Mouse (Mus musculus): Measurements from ENCODE around the gene Ippk. TPM values are rescaled to one million over a fixed set of nuclear protein-coding genes. Genes with fewer than 3 reads are reported as not detected.
A peak's percentile ranks its signal among the peaks of the same experiment; 100 is the strongest.

Ippk gene
- polyA plus RNA-seq, 2 experiments = 9.8 to 14.5 TPM

DNA sequence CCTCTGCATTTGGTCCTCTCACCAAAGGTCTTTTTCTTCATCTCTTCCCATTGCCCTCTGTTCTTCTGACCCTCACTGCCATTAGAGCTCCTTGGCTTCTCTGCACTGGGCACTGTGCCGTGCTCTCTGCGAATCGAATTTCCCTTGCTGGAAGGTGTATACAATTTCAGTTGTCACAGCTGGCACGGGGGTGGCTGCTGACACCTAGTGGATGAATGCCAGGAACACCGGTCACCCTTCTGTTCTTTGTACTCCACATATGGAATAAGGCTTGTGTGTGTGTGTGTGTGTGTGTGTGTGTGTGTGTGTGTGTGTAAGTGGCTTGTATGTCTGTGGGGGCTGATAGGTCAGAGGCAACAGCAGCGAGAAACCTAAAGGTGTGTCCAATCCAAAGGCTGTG, 20.9 kb upstream of the Ippk start:
- peak; percentile 67 for DNase-seq (ENCODE audit: low spot score)

DNA sequence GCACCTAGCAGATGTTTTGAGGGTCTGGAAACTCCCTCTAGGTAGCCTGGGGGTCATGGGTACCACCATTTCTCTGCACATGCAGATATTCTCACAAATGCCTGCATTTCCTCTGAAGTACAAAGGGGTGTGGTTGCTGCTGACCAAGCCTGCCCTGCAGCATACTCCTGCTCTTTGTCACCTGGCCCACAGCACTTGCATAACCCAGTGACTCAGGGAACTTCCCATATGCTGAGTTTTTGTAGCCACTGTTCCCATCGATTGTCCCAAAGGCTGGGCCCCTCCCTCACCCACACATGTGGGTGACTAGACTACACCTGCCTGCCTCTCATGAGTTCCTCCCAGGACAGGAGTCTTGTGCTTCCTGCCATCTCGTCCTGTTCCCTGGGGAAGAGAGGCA, 18.4 kb upstream of the Ippk start:
- no peak overlapping the region for H3K4me2 ChIP-seq (replicated peaks; ENCODE audit: low read depth, low read length, severe bottlenecking)
- no peaks in the 10 kb centered on the region for H3K4me1 ChIP-seq (ENCODE audit: control insufficient read depth, insufficient read depth, low read length)
- ATAC-seq (ENCODE audit: low FRiP score, low read depth) = no peak
- H3K36me3 ChIP-seq (ENCODE audit: control insufficient read depth, insufficient read depth, low read length) = no peaks in the 10 kb centered on the region
- no peak overlapping the region for H3K4me3 ChIP-seq (replicated peaks; ENCODE audit: low read length)
- DNase-seq (ENCODE audit: low spot score) = no peak
- WGBS = 75% methylated on average over 2 of the region's 2 CpGs
- no peak overlapping the region for H3K9ac ChIP-seq (ENCODE audit: low read depth, low read length, severe bottlenecking)
- no peaks in the 10 kb centered on the region for H3K27me3 ChIP-seq (ENCODE audit: control insufficient read depth, insufficient read depth, low read length)
- TF ChIP-seq POLR2A (IDR thresholded peaks at IDR 0.05; ENCODE audit: borderline replicate concordance, extremely low read depth, insufficient read depth, insufficient read length) = no peak
- no peak overlapping the region for H3K27ac ChIP-seq (replicated peaks; ENCODE audit: low read depth, low read length)
- H3K9me3 ChIP-seq (ENCODE audit: control insufficient read depth, low read length) = no peaks in the 10 kb centered on the region

More for the DNA sequence above, 20.9 kb upstream of the Ippk start:
- no peaks in the 10 kb centered on the region for H3K27me3 ChIP-seq (ENCODE audit: control insufficient read depth, insufficient read depth, low read length)
- no peaks in the 10 kb centered on the region for H3K9me3 ChIP-seq (ENCODE audit: control insufficient read depth, low read length)
- TF ChIP-seq POLR2A (IDR thresholded peaks at IDR 0.05; ENCODE audit: borderline replicate concordance, extremely low read depth, insufficient read depth, insufficient read length) = no peak
- H3K27ac ChIP-seq (replicated peaks; ENCODE audit: low read depth, low read length) = no peak overlapping the region
- H3K36me3 ChIP-seq (ENCODE audit: control insufficient read depth, insufficient read depth, low read length) = no peaks in the 10 kb centered on the region
- H3K4me2 ChIP-seq (replicated peaks; ENCODE audit: low read depth, low read length, severe bottlenecking) = no peak overlapping the region
- no peak overlapping the region for H3K4me3 ChIP-seq (replicated peaks; ENCODE audit: low read length)
- peak; percentile 55; the same call in 1 of the 2 replicates for ATAC-seq (ENCODE audit: low FRiP score, low read depth)
- no peak overlapping the region for H3K9ac ChIP-seq (ENCODE audit: low read depth, low read length, severe bottlenecking)
- 37% methylated on average over 6 of the region's 6 CpGs for WGBS
- H3K4me1 ChIP-seq (ENCODE audit: control insufficient read depth, insufficient read depth, low read length) = no peaks in the 10 kb centered on the region

DNA sequence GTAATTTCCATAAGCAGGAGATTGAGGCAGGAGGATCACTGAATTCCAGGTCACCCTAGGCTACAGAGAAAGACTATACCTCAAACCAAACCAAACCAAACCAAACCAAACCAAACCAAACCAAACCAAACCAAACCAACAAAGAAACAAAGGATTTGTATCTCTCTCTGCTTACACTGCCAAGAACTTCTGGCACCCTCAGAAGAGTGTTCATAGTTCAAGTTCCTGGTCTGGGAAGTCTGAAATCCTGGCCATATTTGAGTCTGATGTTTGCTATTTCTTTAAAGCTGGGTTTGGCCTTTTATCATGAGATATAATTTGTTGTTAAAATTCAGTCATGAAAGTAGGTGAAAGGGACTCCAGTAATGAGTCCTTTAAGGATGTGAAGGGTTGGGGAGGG, 13.3 kb upstream of the Ippk start:
- Histone ChIP-seq H3K9ac (ENCODE audit: low read depth, low read length, severe bottlenecking) (no peak overlapping the region), H3K9me3 (ENCODE audit: control insufficient read depth, low read length) (no peaks in the 10 kb centered on the region), H3K4me2 (replicated peaks; ENCODE audit: low read depth, low read length, severe bottlenecking) (no peak overlapping the region), H3K27me3 (ENCODE audit: control insufficient read depth, insufficient read depth, low read length) (no peaks in the 10 kb centered on the region), H3K36me3 (ENCODE audit: control insufficient read depth, insufficient read depth, low read length) (no peaks in the 10 kb centered on the region), H3K4me1 (ENCODE audit: control insufficient read depth, insufficient read depth, low read length) (no peaks in the 10 kb centered on the region), H3K4me3 (replicated peaks; ENCODE audit: low read length) (no peak overlapping the region), H3K27ac (replicated peaks; ENCODE audit: low read depth, low read length) (no peak overlapping the region)
- ATAC-seq (ENCODE audit: low FRiP score, low read depth) (no peak), DNase-seq (ENCODE audit: low spot score) (no peak)
- no peak for TF ChIP-seq POLR2A (IDR thresholded peaks at IDR 0.05; ENCODE audit: borderline replicate concordance, extremely low read depth, insufficient read depth, insufficient read length)

DNA sequence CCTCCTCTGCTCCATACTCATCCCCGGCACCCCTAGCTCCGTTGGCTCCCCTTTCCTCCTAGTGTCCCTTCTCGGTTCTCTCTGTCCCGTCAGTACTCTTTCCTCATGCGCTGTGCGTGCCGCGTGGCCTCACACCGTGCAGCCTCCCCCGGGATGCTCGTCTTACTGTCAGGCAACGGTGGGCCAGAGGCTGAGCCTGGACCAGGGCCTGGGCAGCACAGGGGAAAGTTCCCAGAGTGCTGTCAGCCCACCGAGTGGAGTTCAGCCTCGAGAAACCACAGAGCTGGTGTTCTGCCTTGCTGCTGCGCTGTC, 513 bp downstream of the Ippk start:
- WGBS = 1% methylated on average over 15 of the region's 15 CpGs
- Histone ChIP-seq H3K27ac (replicated peaks; ENCODE audit: low read depth, low read length) (peak overlapping the region; percentile 39; the same call in 1 of the 2 replicates), H3K4me3 (replicated peaks; ENCODE audit: low read length) (peak overlapping the region; percentile 89), H3K4me1 (ENCODE audit: control insufficient read depth, insufficient read depth, low read length) (peaks cover 16% of the 10 kb centered on the region), H3K9ac (ENCODE audit: low read depth, low read length, severe bottlenecking) (peak overlapping the region; percentile 70), H3K27me3 (ENCODE audit: control insufficient read depth, insufficient read depth, low read length) (no peaks in the 10 kb centered on the region), H3K36me3 (ENCODE audit: control insufficient read depth, insufficient read depth, low read length) (no peaks in the 10 kb centered on the region), H3K9me3 (ENCODE audit: control insufficient read depth, low read length) (no peaks in the 10 kb centered on the region), H3K4me2 (replicated peaks; ENCODE audit: low read depth, low read length, severe bottlenecking) (peak overlapping the region; percentile 86)
- peak; percentile 28; the same call in 1 of the 2 replicates for ATAC-seq (ENCODE audit: low FRiP score, low read depth)
- peak; percentile 3 for DNase-seq (ENCODE audit: low spot score)
- no peak for TF ChIP-seq POLR2A (IDR thresholded peaks at IDR 0.05; ENCODE audit: borderline replicate concordance, extremely low read depth, insufficient read depth, insufficient read length)

DNA sequence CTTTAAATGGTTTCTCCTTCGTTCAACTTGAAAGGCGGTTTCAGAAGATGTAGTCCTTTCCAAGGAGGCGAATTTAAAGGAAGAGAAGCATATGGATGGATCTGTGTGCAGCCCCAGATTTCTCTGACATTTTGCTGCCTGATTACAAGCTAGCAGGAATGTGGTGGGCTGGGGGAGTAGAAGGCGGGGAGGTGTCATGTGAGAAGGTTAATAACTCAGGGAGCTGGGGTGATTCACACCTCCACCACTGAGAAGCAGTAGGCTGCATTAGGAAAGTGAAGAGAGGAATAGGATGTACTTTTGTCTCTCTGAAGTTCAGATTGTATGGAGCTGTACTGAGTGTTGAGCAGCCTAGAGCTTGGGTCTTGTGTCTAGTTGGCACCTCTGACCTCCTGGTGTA, 910 bp downstream of the Ippk start:
- Histone ChIP-seq H3K4me3 (replicated peaks; ENCODE audit: low read length) (peak overlapping the region; percentile 89), H3K4me2 (replicated peaks; ENCODE audit: low read depth, low read length, severe bottlenecking) (peak overlapping the region; percentile 86), H3K4me1 (ENCODE audit: control insufficient read depth, insufficient read depth, low read length) (peaks cover 16% of the 10 kb centered on the region), H3K9me3 (ENCODE audit: control insufficient read depth, low read length) (no peaks in the 10 kb centered on the region), H3K9ac (ENCODE audit: low read depth, low read length, severe bottlenecking) (peak overlapping the region; percentile 70), H3K27ac (replicated peaks; ENCODE audit: low read depth, low read length) (no peak overlapping the region), H3K36me3 (ENCODE audit: control insufficient read depth, insufficient read depth, low read length) (no peaks in the 10 kb centered on the region), H3K27me3 (ENCODE audit: control insufficient read depth, insufficient read depth, low read length) (no peaks in the 10 kb centered on the region)
- no peak for TF ChIP-seq POLR2A (IDR thresholded peaks at IDR 0.05; ENCODE audit: borderline replicate concordance, extremely low read depth, insufficient read depth, insufficient read length)
- ATAC-seq (ENCODE audit: low FRiP score, low read depth) (no peak), DNase-seq (ENCODE audit: low spot score) (no peak)
- WGBS = 21% methylated on average over 4 of the region's 4 CpGs

DNA sequence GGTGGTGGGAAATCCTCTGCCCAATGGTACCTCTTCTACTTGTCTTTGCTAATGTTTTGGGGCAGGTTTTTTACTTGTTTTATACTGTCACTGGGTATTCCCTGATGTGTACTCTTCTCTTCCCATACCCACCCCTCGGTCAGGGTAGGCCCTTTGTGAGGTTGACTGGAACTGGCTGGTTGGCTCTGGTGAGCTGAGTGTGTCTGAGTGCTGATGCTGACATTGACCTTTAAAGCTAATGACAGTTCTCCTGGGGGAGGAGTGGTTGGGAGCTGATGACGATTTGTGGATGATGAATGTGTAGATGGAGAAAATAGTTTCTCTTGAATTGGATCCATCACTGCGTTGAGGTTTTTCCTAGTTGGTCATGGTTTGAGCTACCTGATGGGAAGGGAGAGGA, 5.7 kb downstream of the Ippk start:
- WGBS = 79% methylated on average over 3 of the region's 3 CpGs
- 0 out of 2 replicates have a peak, but pooled peaks cover 5% of the 10 kb centered on the region for H3K36me3 ChIP-seq (ENCODE audit: control insufficient read depth, insufficient read depth, low read length)
- no peak for ATAC-seq (ENCODE audit: low FRiP score, low read depth)

More for the DNA sequence above, 5.7 kb downstream of the Ippk start:
- Histone ChIP-seq H3K4me2 (replicated peaks; ENCODE audit: low read depth, low read length, severe bottlenecking) (no peak overlapping the region), H3K27me3 (ENCODE audit: control insufficient read depth, insufficient read depth, low read length) (no peaks in the 10 kb centered on the region), H3K4me1 (ENCODE audit: control insufficient read depth, insufficient read depth, low read length) (peaks cover 12% of the 10 kb centered on the region), H3K27ac (replicated peaks; ENCODE audit: low read depth, low read length) (no peak overlapping the region), H3K9ac (ENCODE audit: low read depth, low read length, severe bottlenecking) (no peak overlapping the region), H3K4me3 (replicated peaks; ENCODE audit: low read length) (no peak overlapping the region), H3K9me3 (ENCODE audit: control insufficient read depth, low read length) (no peaks in the 10 kb centered on the region)
- DNase-seq (ENCODE audit: low spot score) = no peak
- no peak for TF ChIP-seq POLR2A (IDR thresholded peaks at IDR 0.05; ENCODE audit: borderline replicate concordance, extremely low read depth, insufficient read depth, insufficient read length)
